Mouse (Mus musculus) layer of hippocampus, adult 18-20 months (tissue): ENCODE data around the gene Slc25a25. TPM values are rescaled to one million over a fixed set of nuclear protein-coding genes. Genes with fewer than 3 reads are reported as not detected.
A peak's percentile ranks its signal among the peaks of the same experiment; 100 is the strongest.
"Not testable (repeated sequence)": the region's sequence is repeated elsewhere in the genome, so short reads cannot be mapped to it uniquely, and the experiment has no call there.

Source experiments
- DNase-seq, 2 experiments: peaks; one replicate each; pipeline ENCODE4 v3.0.0; 2022; ENCODE audit warnings: low spot score in 2 of 2
- long read RNA-seq: library from polyadenylated mRNA; stranded (forward); transcript quantifications from one replicate; pipeline ENCODE4 v2.0.0, GENCODE M21; 2021
- total RNA-seq, 2 experiments: library from RNA; stranded (reverse); gene quantifications; 2 replicates each; pipeline ENCODE4 v1.2.3; 2021

Gene Slc25a25
- 10 to 100 TPM; 57.2 to 59.5 TPM for total RNA-seq
- long read RNA-seq, transcript Slc25a25-205 (10 exons, 3,278 nt) = major isoform, 70 of 144 reads
- long read RNA-seq, transcript Slc25a25-204 (10 exons, 2,643 nt) = minor isoform, 17 of 144 reads
- long read RNA-seq, transcript Slc25a25-202 (11 exons, 3,529 nt) = minor isoform, 16 of 144 reads
- long read RNA-seq, transcript Slc25a25-201 (11 exons, 3,294 nt) = minor isoform, 16 of 144 reads
- long read RNA-seq, partial matches to known transcripts = 12 of 144 reads
- long read RNA-seq, other reads (novel, unspliced or antisense) = 9 of 144 reads

DNA sequence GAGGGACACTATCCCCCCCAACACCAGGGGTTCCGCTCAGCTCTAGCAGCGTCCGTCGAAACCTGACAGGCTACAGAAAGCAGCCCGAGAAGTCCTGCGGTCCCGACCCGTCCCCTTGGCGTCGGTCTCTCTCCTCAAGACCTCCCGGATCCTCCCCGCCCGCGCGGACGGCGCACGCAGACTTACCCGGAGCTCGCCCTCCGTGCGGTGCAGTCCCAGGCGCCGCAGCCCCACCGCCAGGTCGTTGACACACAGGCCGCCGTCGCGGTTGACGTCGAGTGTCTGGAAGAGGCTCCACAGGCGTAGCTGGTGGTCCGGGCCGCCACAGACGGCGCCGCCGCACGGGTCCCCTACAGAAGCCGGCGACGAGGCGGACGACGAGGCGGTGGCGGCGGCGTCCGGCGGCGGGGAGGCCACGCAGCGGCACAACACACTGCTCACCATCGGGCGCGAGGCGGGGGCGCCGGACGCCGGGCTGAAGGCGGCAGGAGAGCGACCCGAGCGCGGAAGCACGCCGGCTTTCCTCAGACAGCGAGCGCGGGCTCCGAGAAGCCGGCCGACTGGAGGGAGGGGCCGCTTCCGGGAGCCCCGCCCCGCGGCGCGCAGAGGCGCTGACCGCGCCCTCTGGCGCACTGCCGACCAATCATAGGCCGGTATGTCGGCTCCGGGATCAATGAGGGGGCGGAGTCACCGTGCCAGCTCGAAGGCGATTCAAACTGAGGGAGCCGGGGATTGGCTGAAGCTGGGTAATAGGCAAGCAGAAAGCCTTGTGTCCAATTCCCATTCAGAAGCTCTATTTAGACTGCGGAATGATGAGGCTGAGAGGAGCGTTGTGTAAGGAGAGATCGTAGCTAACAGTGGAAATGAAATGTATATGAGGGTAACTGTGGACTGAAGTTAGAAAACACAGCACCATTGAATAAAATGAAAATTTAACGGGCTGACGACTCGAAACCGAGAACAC, at the start of gene Slc25a25:
TSS of gene Slc25a25 (minus strand) at position 565 of the 964 bp plus-strand sequence.
- DNase-seq = peak; percentile 95 to 98

DNA sequence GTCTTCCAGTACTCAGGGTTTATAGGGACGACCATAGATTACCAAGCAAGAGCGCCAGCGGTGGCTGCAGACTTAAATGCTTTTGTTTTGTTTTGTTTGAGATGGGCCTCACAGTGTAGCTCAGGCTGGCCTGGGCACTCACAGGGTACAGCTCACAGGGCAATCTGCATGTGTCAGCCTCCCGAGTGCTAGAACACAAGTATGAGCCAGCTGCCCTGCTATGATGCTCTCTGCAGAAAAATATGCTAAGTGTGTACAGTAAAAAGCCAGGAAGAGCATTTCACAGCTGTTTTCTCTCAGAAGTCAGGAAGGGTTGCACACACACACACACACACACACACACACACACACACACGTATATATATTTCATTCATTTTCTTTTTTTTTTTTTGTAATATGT, 49.2 kb upstream of the Slc25a25 start:
- no peak for DNase-seq

DNA sequence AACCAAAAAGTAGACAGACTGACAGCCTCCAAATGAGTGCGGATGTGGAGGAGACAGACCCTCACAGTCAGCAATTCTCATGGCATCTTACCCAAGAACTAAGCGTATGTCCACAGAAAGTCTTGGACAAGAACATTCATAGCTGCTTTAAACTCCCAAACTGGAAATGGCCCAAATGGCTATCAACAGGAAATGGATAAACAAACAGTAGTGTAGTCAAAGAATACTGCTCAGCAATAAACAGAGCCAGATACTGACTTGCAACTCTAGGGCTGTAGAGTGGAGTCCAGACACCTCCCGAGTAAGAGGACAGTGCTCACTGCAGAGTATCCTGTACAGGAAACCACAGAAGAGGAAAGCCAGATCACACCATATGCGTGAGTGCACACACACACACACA, 48.1 kb upstream of the Slc25a25 start:
- no peak for DNase-seq

DNA sequence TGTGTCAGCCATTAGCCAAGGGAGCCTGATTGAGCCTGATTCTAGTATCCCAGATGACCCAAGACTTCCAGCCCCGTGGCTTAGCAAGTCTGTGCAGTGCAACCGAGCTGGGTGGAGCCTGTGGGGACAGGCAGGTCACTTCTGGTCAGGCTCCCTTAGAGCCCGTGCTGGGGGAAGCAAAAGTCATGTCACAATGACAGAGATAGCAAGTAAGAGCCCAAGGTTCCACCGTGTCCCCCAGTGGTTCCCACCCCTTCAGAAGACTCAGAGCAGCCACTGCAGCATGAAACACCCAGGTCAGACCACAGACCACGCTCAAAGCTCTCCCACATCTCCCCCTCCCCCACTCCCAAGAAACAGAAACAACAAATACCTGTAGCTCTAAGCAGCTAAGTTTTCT, 44.9 kb upstream of the Slc25a25 start:
- DNase-seq = no peak

DNA sequence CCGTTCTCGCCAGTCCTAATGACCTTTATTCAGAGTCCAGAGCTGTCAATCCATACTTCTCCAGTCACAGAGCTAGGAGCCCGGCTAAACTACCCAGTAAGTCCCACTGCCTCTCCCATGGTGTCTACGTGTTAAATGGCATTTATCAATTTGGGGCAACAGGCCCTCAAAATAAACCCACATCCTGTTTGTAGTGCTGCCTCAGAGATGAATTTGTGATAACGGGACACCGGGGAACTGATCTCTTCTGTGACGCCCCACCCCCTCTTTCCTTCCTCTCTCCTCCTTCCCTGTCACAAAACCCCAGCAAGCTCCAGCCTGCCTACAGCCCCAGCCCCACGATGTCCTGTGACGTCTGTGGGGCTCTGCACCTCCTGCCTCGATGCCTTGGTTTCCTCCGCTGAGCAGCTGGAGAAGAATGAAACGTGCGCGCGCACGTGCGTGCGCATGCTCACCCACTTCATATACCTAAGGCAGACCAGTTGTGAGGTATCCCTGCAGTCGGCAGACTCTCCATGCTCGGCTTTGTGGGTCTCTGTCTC, 44.0 kb upstream of the Slc25a25 start:
- DNase-seq = no peak

DNA sequence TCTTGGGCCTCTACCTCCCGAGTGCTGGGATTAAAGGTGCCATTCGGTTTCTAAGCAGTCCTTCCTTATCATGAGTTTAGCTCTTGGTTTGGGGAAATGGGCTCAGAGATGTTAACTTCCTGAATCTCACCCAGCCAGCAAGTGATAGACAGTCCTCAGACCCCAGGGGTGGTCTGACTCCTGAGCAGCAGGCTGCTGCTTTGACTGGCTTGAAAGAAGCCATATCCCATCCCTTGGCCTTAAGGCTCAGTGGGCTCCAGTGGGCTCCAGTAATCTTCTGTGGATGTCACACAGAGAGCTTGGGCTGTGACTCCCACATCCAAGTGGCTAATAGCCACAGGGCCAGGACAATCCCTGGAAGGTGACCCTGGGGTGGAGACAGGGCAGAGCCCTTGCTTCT, 43.3 kb upstream of the Slc25a25 start:
- DNase-seq = no peak

DNA sequence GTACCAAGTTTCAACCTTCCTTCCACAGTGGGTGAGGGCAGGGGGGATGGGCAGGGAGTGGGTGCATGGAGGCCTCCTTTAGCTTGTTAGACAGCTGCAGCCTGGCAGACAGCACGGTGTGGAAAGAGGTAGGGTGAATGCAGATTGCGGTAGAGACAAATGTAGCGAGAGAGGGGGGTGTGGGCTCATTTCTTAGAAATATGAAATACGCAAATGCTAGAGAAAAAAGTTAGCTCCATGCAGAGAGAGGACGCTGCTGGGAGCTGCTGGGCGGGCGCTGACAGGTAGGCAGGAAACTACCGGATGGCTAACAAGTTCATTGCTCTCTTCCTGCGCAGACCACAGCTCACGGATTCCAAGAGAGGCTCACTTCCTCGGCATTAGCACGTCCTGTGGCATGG, 42.1 kb upstream of the Slc25a25 start:
- DNase-seq = no peak

DNA sequence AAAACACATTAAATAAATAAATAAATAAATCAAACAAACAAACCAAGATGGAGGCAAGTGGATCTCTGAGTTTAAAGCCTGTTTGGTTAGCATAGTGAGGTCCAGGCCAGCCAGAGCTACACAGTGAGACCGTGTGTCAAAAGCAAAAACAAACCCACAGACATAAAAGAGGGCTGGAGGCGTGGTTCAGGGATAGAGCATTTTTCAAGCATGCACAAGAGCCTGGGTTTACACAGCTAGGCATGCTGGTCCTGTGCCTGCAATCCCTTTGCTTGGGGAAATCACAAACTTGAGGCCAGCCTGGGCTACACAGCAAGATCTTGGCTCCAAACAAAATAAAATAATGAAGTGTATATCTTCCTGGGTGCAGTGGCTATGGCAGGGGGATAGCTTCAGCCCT, 41.4 kb upstream of the Slc25a25 start:
- DNase-seq = no peak

DNA sequence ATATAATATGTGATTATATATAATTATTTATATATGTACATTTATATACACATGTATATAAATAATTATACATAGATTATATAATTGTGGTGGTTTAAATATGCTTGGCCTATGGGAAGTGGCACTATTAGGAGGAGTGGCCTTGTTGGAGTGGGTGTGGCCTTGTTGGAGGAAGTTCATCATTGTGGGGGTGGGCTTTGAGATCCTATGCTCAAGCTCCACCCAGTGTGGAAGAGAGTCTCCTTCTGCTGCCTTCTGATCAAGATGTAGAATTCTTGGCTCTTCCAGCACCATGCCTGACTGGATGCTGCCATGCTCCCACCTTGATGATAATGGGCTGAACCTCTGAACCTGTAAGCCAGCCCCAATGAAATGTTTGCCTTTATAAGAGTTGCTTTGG, 39.5 kb upstream of the Slc25a25 start:
- not testable (repeated sequence) for DNase-seq

DNA sequence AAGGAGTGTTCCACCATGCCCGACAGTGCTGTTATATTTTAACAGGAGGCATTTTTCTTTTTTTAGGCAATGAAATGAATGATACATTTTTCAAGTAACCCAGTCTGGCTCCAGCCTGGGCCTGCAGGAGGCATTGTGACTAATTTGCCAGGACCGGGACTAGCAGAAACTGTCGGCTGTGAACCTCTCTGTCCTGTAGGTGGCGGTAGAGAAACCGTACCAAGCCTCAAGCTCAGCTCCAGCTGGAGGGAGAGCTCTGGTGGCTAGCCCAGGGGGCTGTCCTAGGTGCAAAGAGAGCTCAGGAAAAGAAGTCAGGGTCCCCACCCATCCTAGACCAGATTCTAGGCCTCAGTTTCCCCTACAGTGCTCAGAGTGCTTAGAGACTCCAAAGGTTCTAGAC, 37.4 kb upstream of the Slc25a25 start:
- peak; percentile 56 to 91 for DNase-seq

DNA sequence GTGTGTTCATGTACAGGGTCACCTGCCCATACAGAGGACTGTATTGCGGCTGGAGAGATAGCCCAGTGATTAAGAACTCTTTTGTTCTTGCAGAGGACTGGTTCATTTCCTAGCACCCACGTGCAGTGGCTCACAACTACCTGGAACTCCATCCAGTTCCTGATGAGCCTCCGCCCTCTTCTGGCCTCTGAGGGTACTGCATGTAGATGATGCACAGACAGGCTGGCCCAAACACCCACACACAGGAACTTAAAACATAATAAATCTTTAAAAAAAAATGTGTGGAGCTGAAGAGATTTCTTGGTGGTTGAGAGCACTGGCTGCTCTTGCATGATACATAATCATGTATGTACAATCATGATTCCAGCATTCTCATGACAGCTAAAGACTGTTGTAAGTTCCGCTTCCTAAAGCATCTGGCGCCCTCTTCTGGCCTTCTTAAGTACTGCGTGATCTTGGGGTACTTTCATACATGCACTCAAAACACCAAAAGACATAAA, 35.9 kb upstream of the Slc25a25 start:
- DNase-seq = peak; percentile 82 to 97

DNA sequence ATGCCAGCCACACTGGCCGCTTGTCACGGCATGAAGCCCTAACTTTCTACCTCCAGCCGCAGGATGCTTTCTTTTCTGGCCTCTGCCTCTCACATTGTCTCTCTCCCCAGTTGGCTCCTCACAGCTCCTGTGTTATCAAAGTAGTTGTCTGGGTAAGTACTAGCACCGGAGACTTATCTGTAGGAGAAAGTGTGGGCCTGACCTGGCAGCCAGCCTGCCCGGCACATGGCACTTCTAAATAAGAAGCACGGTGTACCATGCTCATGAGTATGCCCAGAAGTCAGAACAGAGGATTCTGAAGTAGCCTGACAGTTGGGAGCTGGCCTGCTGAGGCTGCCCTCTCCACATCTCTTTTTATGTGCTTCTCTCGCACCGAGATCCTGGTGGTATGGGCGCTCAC, 34.9 kb upstream of the Slc25a25 start:
- no peak for DNase-seq

DNA sequence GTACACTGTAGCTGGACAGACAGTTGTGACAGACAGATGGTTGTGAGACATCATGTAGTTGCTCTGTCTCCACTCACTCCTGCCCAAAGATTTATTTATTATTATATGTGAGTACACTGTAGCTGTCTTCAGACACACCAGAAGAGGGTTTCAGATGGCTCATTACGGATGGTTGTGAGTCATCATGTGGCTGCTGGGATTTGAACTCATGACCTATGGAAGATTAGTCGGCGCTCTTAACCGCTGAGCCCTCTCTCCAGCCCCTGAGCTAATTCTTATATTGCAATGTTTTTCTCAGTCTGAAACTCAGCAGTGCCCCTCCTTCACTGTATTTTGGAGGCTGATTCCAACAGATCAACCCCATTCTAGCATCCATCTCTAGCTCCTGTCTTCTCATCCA, 34.5 kb upstream of the Slc25a25 start:
- no peak for DNase-seq

DNA sequence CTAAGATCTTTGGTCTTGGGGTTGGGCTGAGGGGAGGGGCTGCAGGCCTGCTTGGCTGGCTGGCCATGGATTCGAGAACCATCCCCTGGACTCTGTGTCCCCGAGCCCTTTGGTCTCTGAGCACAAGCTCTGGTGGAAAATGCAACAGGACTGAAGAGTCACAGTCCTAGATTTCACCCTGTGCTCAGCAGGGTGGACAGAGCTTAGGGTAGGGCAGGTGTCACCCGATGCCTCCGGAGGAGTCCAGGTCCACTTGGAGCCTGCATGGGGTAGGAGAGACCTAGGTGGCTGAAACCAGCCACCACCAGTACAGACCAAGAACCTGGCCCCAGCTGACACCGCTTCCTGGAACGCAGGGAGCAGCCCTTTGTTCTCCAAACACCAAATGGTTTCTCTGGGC, 33.7 kb upstream of the Slc25a25 start:
- no peak for DNase-seq

DNA sequence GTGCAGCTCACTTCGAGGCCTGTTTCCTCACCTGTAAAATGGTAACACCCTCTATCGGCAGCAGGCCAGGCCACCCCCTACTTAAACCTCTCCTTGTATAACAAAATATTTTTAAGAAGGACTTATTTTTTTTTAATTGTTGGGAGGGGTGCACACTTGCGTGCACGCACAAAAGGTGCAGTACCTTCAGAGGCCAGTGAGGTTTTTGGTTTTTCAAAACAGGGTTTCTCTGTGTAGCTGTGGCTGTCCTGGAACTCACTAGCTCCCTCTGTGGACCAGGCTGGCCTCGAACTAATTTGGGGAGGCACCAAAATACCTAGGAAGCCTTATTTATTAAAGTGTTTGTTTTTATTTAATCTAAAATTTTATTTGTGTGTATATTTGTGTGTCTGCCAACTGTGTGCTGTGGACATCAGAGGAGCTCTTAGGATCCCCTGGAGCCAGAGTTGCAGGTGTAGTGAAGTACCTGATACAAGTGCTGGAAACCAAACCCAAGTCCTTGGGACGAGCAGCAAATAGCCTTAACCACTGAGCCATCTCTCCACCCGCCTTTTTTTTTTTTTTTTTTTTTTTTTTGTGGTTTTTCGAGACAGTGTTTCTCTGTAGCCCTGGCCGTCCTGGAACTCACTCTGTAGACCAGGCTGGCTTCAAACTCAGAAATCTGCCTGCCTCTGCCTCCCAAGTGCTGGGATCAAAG, 32.1 kb upstream of the Slc25a25 start:
- no peak for DNase-seq

DNA sequence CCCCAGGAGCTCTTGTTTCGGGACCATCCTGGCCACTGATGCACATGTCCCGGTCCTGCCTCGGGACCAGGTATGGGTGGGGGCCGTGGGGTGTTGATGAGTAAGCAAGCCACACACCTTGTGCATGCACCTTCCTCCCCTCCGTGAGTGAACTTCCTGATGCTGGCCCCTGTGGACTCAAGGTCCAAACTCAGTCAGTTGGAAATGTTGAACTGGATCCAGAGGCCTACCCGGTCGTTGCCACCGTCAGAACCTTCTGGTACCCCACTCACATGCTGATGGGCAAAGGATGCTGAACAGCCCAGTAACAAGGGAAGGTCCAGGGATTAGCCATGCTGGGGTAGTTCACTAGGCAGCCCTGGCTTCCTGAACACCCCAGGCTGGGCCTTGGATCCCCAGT, 31.1 kb upstream of the Slc25a25 start:
- DNase-seq = no peak

DNA sequence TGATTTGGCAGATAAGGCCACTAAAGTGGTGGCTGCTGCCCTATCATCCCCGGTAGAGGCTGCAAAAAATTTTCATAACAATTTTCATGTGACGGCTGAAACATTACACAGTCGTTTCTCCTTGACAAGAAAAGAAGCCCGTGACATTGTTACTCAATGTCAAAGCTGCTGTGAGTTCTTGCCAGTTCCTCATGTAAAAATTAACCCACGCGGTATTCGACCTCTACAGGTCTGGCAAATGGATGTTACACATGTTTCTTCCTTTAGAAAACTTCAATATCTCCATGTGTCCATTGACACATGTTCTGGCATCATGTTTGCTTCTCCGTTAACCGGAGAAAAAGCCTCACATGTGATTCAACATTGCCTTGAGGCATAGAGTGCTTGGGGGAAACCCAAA, 24.1 kb upstream of the Slc25a25 start:
- not testable (repeated sequence) for DNase-seq

DNA sequence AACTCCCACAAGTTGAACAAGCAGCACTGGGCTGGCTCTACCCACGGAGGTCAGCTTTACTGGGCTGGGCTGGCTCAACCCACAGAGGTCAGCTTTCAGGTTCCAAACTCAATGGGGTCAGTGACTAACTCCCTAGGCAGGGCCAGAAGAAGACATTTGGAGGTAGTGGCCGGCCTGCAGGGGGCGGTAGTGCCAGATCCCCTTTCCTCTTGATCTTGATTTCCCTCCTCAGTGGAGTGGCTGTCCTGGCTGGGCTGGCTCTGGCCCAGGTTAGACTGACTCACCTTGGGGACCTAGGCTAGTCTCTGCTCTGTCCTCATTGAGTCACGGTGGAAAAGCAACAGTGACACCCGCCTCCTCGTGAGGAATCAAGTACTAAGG, 20.4 kb upstream of the Slc25a25 start:
- DNase-seq = no peak

DNA sequence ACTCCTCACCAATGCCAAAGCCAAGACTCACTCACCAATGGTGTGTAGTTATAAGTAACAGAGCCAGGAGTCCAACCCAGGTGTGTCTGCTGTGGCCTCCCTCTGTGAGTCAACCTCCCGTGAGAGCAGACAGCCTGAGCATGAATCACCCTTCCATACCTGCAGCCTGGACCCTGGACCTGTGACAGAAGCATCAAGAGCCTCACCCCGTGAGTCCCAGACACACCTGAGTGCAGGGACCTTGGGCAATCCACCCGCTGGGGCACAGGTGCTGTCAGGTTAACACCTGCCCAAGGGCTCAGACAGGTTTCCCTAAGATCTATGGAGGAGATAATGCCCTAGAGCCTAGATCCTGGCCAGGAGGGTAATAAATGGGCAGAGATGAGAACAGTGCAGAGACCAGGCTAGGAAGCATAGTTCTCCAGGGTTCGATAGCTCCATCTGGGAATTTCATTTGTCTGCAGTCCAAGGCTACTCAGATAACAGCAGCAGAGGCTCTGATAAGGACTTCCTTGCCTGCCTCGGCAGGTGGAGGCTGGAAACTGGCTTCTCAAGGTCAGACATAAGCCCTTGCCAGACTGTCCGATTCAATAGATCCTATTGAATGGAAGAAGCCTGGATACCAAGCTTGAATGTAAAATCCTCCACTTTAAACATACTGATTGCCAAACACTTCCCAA, 19.9 kb upstream of the Slc25a25 start:
- DNase-seq = no peak

DNA sequence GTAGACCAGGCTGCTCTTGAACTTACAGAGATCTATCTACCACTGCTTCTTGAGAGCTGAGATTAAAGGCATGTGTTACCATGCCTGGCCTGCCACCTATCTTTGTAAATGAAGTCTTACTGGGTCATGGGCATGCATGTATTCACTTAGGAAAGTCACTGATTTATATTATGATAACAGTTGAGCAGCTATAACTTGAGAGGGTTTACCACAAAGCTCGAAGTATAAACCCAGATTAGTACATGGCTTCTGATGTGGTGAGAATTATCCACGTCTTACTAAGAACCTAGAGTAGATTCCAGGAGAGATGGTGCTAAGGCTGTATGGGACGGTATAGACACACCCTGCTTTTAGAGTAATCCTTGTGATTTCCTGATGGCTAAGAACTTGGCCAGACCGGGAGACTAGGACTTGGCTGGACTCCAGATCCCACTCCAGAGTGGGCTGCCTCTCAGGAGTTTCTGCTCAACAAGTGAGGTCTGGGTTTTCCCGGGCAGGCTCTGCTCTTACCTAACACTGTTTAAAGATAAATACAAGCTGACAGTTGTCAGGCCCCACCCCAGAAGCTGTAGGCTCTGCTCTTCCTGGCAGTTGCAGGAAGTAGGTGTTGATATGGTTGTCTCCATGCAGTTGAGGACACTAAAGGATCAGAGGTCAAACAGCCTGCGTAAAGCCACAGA, 13.1 kb upstream of the Slc25a25 start:
- no peak for DNase-seq
